Mouse (Mus musculus) induced T-regulatory cell, adult 2 months (primary cell): ENCODE measurements at regions not wholly inside any gene's neighbourhood (a gene's known extent, or its start where the extent isn't known, plus 50 kb on each side); places are given as distances from the start of the nearest gene placed in this dataset.
"Not testable (repeated sequence)": the region's sequence is repeated elsewhere in the genome, so short reads cannot be mapped to it uniquely, and the experiment has no call there.

ENCODE experiments used
- DNase-seq: peaks from one replicate; pipeline ENCODE4 v3.0.0-alpha.2; 2012; ENCODE audit warnings: low read depth

DNA sequence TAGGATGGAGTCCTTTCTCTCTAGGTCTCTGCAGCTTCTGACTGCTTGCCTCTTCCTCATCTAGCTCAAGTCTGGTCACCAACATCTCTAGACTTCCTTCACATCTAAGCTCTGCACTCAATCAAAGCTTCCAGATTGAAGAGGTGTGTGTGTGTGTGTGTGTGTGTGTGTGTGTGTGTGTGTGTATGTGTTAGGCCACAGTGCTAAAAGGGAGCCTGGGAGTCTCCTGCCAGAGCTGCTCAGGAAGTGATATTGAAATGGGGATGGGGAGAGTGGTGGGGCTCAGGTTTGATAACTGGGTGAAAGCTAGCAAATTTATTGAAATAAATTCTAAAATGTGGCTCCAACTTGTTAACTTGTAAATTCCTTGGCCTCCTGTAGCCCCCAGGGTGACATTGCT lies 73.3 kb downstream of the Gm31371 start:
- DNase-seq = not testable (repeated sequence)

DNA sequence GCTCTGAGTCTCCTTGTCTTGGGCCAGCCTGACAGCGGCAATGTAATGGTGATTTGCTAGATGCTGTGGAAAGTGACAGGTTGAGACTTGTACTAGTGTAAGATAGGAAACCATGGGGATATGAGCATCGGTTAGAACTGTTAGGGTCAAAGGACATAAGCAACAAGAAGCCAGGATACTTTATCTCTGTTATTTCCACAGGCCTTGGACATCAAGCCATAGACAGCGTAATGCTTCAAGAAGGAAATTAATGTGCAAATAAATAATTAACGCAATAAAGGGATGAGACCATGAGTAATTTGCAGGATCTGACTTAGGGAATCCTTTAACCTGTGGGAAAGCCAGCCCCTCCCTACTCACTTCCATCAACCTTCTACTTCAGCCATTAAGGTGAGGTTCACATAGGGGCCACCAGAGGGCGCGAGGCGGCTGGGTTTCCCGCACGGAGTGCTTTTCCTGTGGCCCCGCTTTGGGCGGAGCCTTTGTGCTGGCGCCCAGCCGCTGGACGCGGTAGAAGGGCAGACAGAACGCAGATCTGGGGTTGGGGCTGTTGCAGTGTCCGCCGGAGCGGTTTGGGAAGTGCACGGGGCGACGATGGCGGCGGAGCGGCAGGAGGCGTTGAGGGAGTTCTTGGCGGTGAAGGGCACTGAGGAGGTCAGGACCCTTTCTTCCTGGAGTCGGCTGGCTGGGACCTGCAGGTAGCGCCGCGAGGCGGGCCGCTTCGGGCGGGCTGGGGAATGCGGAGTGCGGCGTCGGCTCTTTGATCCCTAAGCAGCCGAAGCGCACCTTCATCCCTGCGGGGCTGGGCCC lies 76.5 kb downstream of the Gm31371 start:
- DNase-seq = peak; percentile 86

DNA sequence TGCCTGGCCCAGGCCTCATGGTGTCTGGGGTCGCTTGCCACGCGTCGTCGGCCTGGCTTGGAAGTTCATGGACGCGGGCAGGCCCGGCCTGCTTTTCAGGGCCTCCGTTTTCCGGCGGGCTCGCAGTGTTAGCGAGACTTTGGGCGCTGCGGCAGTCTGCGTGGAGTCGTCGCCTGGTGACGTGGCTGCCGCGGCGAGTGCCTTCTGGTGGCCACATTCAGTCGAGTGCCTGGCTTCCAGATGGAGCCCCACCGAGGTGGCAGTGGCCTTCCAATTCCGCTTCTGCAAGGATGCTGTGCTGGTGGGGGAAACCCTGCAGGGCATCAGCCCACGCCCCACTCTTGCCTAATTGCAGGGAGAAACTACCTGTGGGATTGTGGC lies 77.1 kb downstream of the Gm31371 start:
- DNase-seq = peak; percentile 43

- not testable (repeated sequence) for DNase-seq
These were observed 104.9 kb downstream of the Gm31371 start for GRCm38 (mm10) chr8:20008106-20008505.

DNA sequence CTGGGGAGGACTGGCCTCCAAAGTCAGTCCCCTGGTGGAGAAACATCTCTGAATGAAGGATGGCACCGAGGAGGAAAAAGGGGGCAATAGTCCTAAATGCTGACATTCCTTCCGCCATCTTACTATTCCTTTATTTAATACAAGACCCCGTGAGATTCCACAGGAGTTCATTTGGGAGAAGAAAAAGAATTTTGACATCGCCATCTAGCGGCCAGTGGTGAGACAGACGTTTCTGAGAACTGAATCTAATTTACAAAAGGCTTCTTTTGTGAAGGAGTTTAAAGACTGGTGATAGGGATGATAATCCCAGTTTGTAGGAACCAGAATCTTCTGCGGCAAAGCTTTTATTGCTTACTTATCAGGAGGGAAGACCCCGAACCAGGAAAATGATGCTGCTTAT lies 107.8 kb downstream of the Gm31371 start:
- DNase-seq = peak; percentile 36

DNA sequence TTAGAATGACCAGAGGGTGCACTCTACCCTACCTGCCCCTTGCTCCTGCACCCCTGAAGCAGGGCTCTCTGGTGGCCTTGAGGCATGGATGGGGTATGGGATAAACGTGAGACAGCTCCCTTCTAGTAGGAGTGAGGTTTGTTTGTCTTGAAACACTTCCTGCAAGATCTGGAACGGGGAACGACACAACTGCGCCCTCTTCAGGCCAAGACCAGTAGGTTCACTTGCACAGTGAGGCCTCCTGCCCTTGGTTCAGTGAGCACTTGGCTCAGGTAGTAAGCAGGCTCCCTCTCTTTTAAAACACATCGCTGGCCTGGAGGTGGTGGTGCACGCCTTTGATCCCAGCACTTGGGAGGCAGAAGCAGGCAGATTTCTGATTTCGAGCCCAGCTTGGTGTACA lies 110.1 kb downstream of the Gm31371 start:
- DNase-seq = peak; percentile 62

- not testable (repeated sequence) for DNase-seq
These were observed 111.4 kb downstream of the Gm31371 start for GRCm38 (mm10) chr8:20014451-20015130.

GRCm38 (mm10) chr8:20015411-20016081 lies 112.4 kb downstream of the Gm31371 start:
- not testable (repeated sequence) for DNase-seq

DNA sequence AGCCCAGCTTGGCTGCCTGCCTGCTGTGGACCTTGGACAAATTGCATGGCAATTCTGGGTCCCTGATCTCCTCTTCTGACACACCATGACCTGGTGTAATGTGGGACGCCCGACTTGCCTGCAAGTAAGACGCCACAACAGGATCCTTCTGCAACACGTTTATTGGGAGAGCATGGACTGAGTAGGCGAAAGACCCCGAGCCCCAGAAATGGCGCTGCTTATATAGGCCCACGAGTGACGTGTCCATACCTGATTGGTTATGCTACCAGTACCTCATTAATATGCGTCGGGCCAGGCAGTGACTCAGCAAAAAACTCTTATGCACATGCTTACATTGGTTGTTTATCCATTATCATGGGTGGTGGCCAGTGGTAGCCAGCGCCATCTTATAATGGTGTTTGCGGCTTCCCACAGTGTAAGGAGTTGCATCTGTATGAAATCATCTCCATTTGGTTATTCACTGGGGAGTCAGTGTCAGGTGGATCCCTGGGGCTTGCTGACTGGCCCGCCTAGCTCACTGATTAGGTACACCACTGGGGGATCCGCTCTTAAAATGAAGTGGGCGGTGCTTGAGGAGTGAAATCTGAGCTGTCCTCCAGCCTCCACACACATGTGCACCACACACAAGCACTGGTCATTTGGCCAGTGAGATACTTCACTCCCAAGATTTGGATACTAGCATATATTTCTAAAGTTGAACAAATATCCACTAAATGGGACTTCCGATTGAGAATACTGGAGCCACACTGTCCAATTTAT lies 113.1 kb downstream of the Gm31371 start:
- not testable (repeated sequence) for DNase-seq

GRCm38 (mm10) chr8:20025521-20025920 lies 122.3 kb downstream of the Gm31371 start:
- DNase-seq = not testable (repeated sequence)

DNA sequence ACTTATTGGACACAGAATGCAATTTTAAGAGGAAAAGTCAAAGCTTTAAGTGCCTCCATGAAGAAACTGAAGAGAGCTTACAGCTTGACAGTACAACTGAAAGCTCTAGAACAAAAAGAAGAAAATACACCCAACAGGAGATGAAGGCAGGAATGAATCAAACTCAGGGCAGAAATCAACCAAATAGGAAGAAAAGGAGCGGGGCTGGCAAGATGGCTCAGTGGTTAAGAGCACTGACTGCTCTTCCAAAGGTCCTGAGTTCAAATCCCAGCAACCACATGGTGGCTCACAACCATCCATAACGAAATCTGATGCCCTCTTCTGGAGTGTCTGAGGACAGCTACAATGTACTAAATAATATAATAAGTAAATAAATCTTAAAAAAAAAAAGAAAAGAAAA lies 124.8 kb downstream of the Gm31371 start:
- DNase-seq = not testable (repeated sequence)

GRCm38 (mm10) chr8:20030131-20030530 lies 126.9 kb downstream of the Gm31371 start:
- not testable (repeated sequence) for DNase-seq

GRCm38 (mm10) chr8:20057626-20058025 lies 154.4 kb downstream of the Gm31371 start:
- DNase-seq = not testable (repeated sequence)

DNA sequence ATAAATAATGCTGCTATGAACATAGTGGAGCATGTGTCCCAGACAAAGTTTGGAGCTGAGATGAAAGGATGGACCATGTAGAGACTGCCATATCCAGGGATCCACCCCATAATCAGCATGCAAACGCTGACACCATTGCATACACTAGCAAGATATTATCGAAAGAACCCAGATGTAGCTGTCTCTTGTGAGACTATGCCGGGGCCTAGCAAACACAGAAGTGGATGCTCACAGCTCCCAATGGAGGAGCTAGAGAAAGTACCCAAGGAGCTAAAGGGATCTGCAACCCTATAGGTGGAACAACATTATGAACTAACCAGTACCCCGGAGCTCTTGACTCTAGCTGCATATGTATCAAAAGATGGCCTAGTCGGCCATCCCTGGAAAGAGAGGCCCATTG lies 194.9 kb downstream of the Gm31371 start:
- not testable (repeated sequence) for DNase-seq

DNA sequence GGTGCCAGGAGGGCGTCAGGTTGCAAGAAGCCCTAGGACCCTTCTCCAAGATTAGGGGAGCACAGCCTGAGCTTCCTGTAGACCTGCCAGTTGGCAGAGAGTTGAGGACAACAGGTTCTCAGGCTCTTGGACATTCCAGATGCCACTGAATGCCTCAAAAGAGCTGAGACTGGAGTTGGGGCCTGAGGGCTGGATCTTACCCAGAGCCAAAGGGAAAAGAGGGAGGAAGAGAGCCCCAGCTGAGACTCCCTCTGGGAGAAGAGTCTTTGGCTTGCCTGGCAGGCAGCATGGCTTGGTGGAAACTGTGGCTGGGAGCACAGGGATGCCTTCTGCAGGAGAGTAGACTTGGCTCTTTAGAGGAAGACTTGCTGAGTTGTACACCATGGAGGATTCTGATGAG lies 197.0 kb downstream of the Gm31371 start:
- not testable (repeated sequence) for DNase-seq

- not testable (repeated sequence) for DNase-seq
These were observed 199.2 kb downstream of the Gm31371 start for GRCm38 (mm10) chr8:20102374-20102773.

- DNase-seq = not testable (repeated sequence)
These were observed 204.0 kb downstream of the Gm31371 start for GRCm38 (mm10) chr8:20107154-20107553.

- not testable (repeated sequence) for DNase-seq
These were observed 213.6 kb downstream of the Gm31371 start for GRCm38 (mm10) chr8:20116785-20117184.

GRCm38 (mm10) chr8:20119581-20119980 lies 216.4 kb downstream of the Gm31371 start:
- DNase-seq = not testable (repeated sequence)

- DNase-seq = not testable (repeated sequence)
These were observed 217.0 kb downstream of the Gm31371 start for GRCm38 (mm10) chr8:20120186-20120585.

- peak; percentile 11 for DNase-seq
These were observed 218.3 kb downstream of the Gm31371 start for GRCm38 (mm10) chr8:20121391-20121909.
